Mouse (Mus musculus) forebrain, embryonic 14.5 days (tissue): ENCODE measurements around the gene Hnrnpl. TPM values are rescaled to one million over a fixed set of nuclear protein-coding genes. Genes with fewer than 3 reads are reported as not detected.

ENCODE experiments used
- ATAC-seq: fragments of 200-750 bp; cut with Nextera tagmentation; 2 replicates; pipeline ENCODE4 v1.8.0; 2017; ENCODE audit warnings: mild to moderate bottlenecking, moderate library complexity
- DNase-seq: peaks from one replicate; pipeline ENCODE4 v3.0.0-alpha.2; 2015; ENCODE audit warnings: low spot score
- H3K27ac ChIP-seq: fragments of 300-500 bp; sonication (generic); 2 replicates; pipeline ENCODE4 v1.5.1; 2014; ENCODE audit warnings: low read depth, mild to moderate bottlenecking, control low read depth, low read length, moderate library complexity
- H3K27me3 ChIP-seq: fragments of 300-500 bp; sonication (generic); replicated peaks from 2 replicates; pipeline ENCODE4 v1.6.1; 2014; ENCODE audit warnings: low read length, control low read depth, mixed read lengths; ENCODE audit not compliant: control insufficient read depth, insufficient read depth
- H3K36me3 ChIP-seq: fragments of 300-500 bp; sonication (generic); 2 replicates; pipeline ENCODE4 v1.6.1; 2014; ENCODE audit warnings: low read length, control low read depth; ENCODE audit not compliant: control insufficient read depth, insufficient read depth
- H3K4me1 ChIP-seq: fragments of 300-500 bp; sonication (generic); 2 replicates; pipeline ENCODE4 v1.6.1; 2014; ENCODE audit warnings: antibody characterized with exemption, low read length, control low read depth; ENCODE audit not compliant: control insufficient read depth, insufficient read depth
- H3K4me2 ChIP-seq: fragments of 300-500 bp; sonication (generic); 2 replicates; pipeline ENCODE4 v1.6.1; 2014; ENCODE audit warnings: mild to moderate bottlenecking, control low read depth, low read length
- H3K4me3 ChIP-seq: fragments of 300-500 bp; sonication (generic); 2 replicates; pipeline ENCODE4 v1.5.1; 2014; ENCODE audit warnings: low read depth, low read length, control low read depth
- H3K9ac ChIP-seq: fragments of 300-500 bp; sonication (generic); 2 replicates; pipeline ENCODE4 v1.6.1; 2014; ENCODE audit warnings: mild to moderate bottlenecking, low read length, control low read depth, moderate library complexity
- H3K9me3 ChIP-seq: fragments of 300-500 bp; sonication (generic); replicated peaks from 2 replicates; pipeline ENCODE4 v1.6.1; 2016; ENCODE audit warnings: low read length, control low read depth, mixed read lengths; ENCODE audit not compliant: control insufficient read depth
- WGBS: fragments of 180-500 bp; shearing (Covaris S2); extraction: QIAGEN DNeasy Blood & Tissue Kit; methylation state at CpG from one replicate; pipeline ENCODE4 v1.1.7; 2014; 5-methylcytosine and 5-hydroxymethylcytosine counted together
- polyA plus RNA-seq: library from polyadenylated mRNA; unstranded; fragments of >200 nt; fragmentation: Nextera tagmentation; extraction: Ambion mirVana; gene quantifications from 2 replicates; pipeline ENCODE4 v1.2.1, GENCODE M21; 2014

Gene Hnrnpl
- polyA plus RNA-seq, 1 experiment from 2014 or later, result 190 TPM

GRCm38 (mm10) chr7:28836936-28837335 is 28.6 kb downstream of the Hnrnpl start:
- Histone ChIP-seq H3K36me3 (peaks cover 2% of the 10 kb centered on the region; the same call in 1 of the 2 replicates), H3K9ac (no peak overlapping the region), H3K9me3 (no peaks in the 10 kb centered on the region), H3K4me2 (no peak overlapping the region), H3K4me3 (no peak overlapping the region), H3K4me1 (no peaks in the 10 kb centered on the region), H3K27ac (no peak overlapping the region), H3K27me3 (no peaks in the 10 kb centered on the region)
- ATAC-seq (no peak), DNase-seq (no peak)
- WGBS, result 86% methylated on average over 5 of the region's 5 CpGs

GRCm38 (mm10) chr7:28838331-28838730 is 30.0 kb downstream of the Hnrnpl start:
- Histone ChIP-seq H3K4me1 (no peaks in the 10 kb centered on the region), H3K9me3 (no peaks in the 10 kb centered on the region), H3K27me3 (no peaks in the 10 kb centered on the region), H3K36me3 (no peaks in the 10 kb centered on the region), H3K27ac (no peak overlapping the region), H3K4me3 (no peak overlapping the region), H3K9ac (no peak overlapping the region), H3K4me2 (no peak overlapping the region)
- no peak for DNase-seq
- WGBS, result 89% methylated on average over 9 of the region's 9 CpGs
- no peak for ATAC-seq

DNA sequence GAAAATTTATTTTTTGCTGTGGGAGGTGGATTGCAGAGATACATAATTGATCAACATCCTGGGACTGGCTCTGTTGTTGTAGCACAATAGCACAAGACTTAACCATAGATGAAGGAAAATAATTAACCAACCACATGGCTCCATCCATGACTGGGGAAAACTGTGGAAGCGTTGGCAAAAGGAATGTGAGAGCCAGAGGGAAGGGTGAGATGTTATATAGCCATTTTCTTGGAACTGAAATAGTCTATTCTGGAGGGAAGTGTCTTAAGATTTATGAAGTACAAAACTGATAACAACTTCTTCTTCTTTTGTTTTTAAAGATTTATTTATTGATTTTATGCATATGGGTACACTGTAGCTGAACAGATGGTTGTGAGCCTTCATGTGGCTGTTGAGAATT is 38.9 kb downstream of the Hnrnpl start:
- ATAC-seq (no peak), DNase-seq (no peak)
- no peak overlapping the region for H3K27ac ChIP-seq
- no peak overlapping the region for H3K4me2 ChIP-seq
- WGBS, result 74% methylated on average over 1 of the region's 1 CpGs
- H3K4me1 ChIP-seq, result no peaks in the 10 kb centered on the region
- no peaks in the 10 kb centered on the region for H3K36me3 ChIP-seq
- no peaks in the 10 kb centered on the region for H3K9me3 ChIP-seq
- H3K9ac ChIP-seq, result no peak overlapping the region
- no peak overlapping the region for H3K4me3 ChIP-seq
- H3K27me3 ChIP-seq, result no peaks in the 10 kb centered on the region

DNA sequence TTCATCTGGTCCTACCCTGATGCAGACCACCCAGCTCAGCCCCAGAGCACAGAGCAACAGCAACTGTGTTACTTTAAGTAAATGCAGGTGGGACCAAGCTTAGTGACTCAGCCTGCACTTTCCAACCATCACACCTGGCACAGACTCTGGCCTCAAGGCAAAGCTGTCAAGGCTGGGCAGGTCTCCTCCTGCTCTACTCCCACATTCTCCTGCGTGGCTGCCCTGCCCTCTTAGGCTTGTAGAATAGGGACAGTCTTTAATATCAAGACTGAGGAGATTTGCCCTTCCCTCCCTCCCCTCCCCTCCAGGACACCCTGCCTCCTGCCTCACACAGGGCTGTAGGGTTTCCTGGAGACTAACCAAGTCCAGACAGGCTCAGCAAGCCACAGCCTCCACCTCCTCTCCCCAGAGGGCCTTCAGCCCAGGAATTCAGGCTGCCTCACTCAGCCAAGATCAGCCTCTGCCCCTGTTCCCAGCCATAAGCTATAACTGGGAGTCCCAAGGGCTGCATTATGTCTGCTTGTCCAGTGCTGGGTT is 41.4 kb downstream of the Hnrnpl start:
- no peak for ATAC-seq
- no peak overlapping the region for H3K4me2 ChIP-seq
- H3K36me3 ChIP-seq, result no peaks in the 10 kb centered on the region
- no peak overlapping the region for H3K4me3 ChIP-seq
- H3K9ac ChIP-seq, result no peak overlapping the region
- H3K9me3 ChIP-seq, result no peaks in the 10 kb centered on the region
- no peaks in the 10 kb centered on the region for H3K27me3 ChIP-seq
- no peak for DNase-seq
- no peaks in the 10 kb centered on the region for H3K4me1 ChIP-seq
- 69% methylated on average over 1 of the region's 1 CpGs for WGBS
- H3K27ac ChIP-seq, result no peak overlapping the region

DNA sequence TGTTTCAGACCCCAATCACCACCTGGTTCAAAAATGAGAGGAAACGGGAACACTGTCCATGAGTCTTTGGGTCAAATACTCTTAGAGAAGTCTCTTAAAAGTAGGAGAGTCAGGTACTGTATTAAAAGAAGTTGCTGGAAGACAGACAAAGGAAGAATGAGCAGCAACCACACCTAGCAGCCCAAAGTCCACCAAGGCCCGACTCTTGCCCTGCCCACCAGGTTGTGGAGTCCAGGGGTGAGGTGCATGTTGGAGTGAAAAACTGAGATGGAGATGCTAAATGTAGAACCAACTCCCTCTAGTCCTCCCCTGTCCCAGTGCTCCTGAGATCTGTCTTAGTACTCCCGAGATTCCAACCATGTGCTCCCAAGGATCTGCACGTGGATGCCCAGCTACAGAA is 42.3 kb downstream of the Hnrnpl start:
- no peak overlapping the region for H3K27ac ChIP-seq
- no peak overlapping the region for H3K9ac ChIP-seq
- H3K4me3 ChIP-seq, result no peak overlapping the region
- H3K36me3 ChIP-seq, result no peaks in the 10 kb centered on the region
- H3K27me3 ChIP-seq, result no peaks in the 10 kb centered on the region
- no peak overlapping the region for H3K4me2 ChIP-seq
- ATAC-seq (no peak), DNase-seq (no peak)
- H3K4me1 ChIP-seq, result no peaks in the 10 kb centered on the region
- H3K9me3 ChIP-seq, result no peaks in the 10 kb centered on the region
- 91% methylated on average over 4 of the region's 4 CpGs for WGBS

DNA sequence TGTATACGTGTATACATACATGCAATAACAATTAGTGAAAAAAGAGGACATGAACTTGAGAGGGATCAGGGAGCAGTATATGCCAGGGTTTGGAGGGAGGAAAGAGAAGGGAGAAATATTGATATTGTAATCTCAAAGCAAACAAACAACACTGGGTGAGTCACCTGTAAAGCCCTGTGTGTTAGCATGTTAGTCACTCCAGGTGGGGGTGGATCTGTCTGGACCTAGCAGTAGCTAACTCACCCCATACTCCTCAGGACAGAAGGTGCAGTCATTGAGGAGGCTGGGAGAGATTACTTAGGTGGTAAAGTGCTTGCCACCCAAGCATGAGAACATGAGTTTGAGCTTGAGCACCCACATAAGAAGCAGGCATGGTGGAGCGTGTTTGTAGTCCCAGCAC is 51.6 kb downstream of the Hnrnpl start:
- Histone ChIP-seq H3K27ac (no peak overlapping the region), H3K4me3 (no peak overlapping the region), H3K9me3 (no peaks in the 10 kb centered on the region), H3K9ac (no peak overlapping the region), H3K4me1 (no peaks in the 10 kb centered on the region), H3K27me3 (no peaks in the 10 kb centered on the region), H3K4me2 (no peak overlapping the region), H3K36me3 (no peaks in the 10 kb centered on the region)
- WGBS, result 91% methylated on average over 2 of the region's 2 CpGs
- ATAC-seq (no peak), DNase-seq (no peak)

DNA sequence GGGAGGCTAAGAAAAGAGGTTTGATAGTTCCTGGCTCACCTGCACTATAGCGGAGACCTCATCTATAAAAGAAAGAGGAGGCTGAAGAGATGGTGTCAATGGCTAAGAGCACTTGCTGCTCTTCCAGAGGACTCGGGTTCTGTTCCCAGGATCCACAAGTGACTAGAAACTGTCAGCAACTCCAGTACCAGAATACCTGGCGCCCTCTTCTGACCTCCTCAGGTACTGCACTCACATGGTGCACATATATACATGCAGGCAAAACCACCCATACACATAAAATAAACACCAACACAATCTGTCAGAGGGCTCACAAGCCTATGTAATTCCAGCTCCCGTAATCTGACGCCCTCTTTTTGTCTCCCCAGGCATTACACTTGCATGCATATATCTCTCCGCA is 52.6 kb downstream of the Hnrnpl start:
- Histone ChIP-seq H3K4me3 (no peak overlapping the region), H3K4me2 (no peak overlapping the region), H3K36me3 (no peaks in the 10 kb centered on the region), H3K27me3 (no peaks in the 10 kb centered on the region), H3K9ac (no peak overlapping the region), H3K4me1 (no peaks in the 10 kb centered on the region), H3K27ac (no peak overlapping the region), H3K9me3 (no peaks in the 10 kb centered on the region)
- DNase-seq (no peak), ATAC-seq (no peak)
- 90% methylated on average over 6 of the region's 6 CpGs for WGBS

DNA sequence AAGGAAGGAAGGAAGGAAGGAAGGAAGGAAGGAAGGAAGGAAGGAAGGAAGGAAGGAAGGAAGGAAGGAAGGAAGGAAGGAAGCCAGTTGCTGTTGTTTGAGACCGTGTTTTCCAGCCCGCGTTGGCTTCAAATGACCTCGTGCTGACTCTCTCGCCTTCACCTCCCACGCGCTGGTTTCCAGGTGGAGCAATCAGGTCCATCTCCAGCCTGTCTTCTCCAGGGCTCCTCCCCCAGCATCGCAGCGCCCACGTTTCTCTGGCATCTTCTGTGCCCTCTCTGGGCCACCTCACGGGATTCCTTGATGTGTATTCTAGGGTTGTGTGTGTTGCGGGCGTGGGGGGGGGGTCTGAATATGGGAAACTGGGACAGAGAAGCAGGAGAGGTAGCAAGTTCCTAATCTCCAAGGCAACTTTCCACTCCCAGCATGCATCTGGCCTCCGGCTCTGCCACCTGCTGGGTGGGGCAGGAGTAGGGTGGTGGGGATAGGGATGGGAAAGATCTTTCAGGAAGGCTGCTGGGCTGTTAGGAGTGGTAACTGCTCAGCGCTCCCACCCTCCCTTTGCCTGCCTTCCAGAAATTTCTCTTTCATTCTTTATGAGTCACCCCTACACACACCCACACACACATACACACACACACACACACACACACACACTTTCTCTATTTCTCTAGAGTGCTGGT is 54.6 kb downstream of the Hnrnpl start:
- 84% methylated on average over 15 of the region's 15 CpGs for WGBS
- no peak for ATAC-seq
- no peak overlapping the region for H3K4me2 ChIP-seq

GRCm38 (mm10) chr7:28863540-28863939 is 55.2 kb downstream of the Hnrnpl start, which contains the start of gene Lgals7:
Gene Lgals7 (plus strand): TSS chr7:28863853.
- no peak within 1 kb of the TSS for H3K4me3 ChIP-seq
- H3K27ac ChIP-seq, result no peak within 1 kb of the TSS
- H3K36me3 ChIP-seq, result no peaks in the 10 kb centered on the region
- H3K4me2 ChIP-seq, result no peak within 1 kb of the TSS
- ATAC-seq (no peak), DNase-seq (no peak)
- no peaks in the 10 kb centered on the region for H3K27me3 ChIP-seq
- 89% methylated on average over 6 of the region's 6 CpGs for WGBS
- 0 out of 2 replicates have a peak within 1 kb of the TSS, but pooled peaks have one; percentile 3 for H3K9ac ChIP-seq
- no peaks in the 10 kb centered on the region for H3K9me3 ChIP-seq
- H3K4me1 ChIP-seq, result no peaks in the 10 kb centered on the region

More for the DNA sequence above, 54.6 kb downstream of the Hnrnpl start:
- Histone ChIP-seq H3K27me3 (no peaks in the 10 kb centered on the region), H3K27ac (no peak overlapping the region), H3K36me3 (no peaks in the 10 kb centered on the region), H3K4me1 (no peaks in the 10 kb centered on the region), H3K9ac (no peak overlapping the region), H3K4me3 (no peak overlapping the region), H3K9me3 (no peaks in the 10 kb centered on the region)
- no peak for DNase-seq
